Mouse (Mus musculus) embryonic facial prominence, embryonic 10.5 days (tissue): Measurements from ENCODE around the gene Fgfr4. TPM values are rescaled to one million over a fixed set of nuclear protein-coding genes. Genes with fewer than 3 reads are reported as not detected.

ENCODE experiments used
- DNase-seq: peaks from one replicate; pipeline ENCODE4 v3.0.0-alpha.2; 2017; ENCODE audit warnings: low spot score
- H3K27ac ChIP-seq: fragments of 300-500 bp; sonication (generic); replicated peaks from 2 replicates; pipeline ENCODE4 v1.5.1; 2016; ENCODE audit warnings: mild to moderate bottlenecking
- H3K27me3 ChIP-seq: fragments of 300-500 bp; sonication (generic); replicated peaks from 2 replicates; pipeline ENCODE4 v1.6.1; 2016; ENCODE audit warnings: low read depth, mild to moderate bottlenecking; ENCODE audit not compliant: poor library complexity, severe bottlenecking
- H3K36me3 ChIP-seq: fragments of 300-500 bp; sonication (generic); replicated peaks from 2 replicates; pipeline ENCODE4 v1.6.1; 2016; ENCODE audit warnings: mild to moderate bottlenecking, moderate library complexity
- H3K4me1 ChIP-seq: fragments of 300-500 bp; sonication (generic); 2 replicates; pipeline ENCODE4 v1.6.1; 2016
- H3K4me3 ChIP-seq: fragments of 300-500 bp; sonication (generic); 2 replicates; pipeline ENCODE4 v1.5.1; 2016; ENCODE audit warnings: mild to moderate bottlenecking, moderate library complexity
- H3K9me3 ChIP-seq: fragments of 300-500 bp; sonication (generic); 2 replicates; pipeline ENCODE4 v1.6.1; 2016; ENCODE audit warnings: mild to moderate bottlenecking
- WGBS: fragments of 180-500 bp; shearing (Covaris S2); methylation state at CpG from one replicate; pipeline ENCODE4 v1.1.7; 2016; 5-methylcytosine and 5-hydroxymethylcytosine counted together
- polyA plus RNA-seq: library from polyadenylated mRNA; unstranded; fragments of >200 nt; fragmentation: Nextera tagmentation; extraction: Ambion mirVana; gene quantifications from 2 replicates; pipeline ENCODE4 v1.2.1, GENCODE M21; 2016

Fgfr4 gene
- polyA plus RNA-seq, result 0.46 and 0.49 TPM in 2 replicates

GRCm38 (mm10) chr13:55152621-55153415 is at the start of gene Fgfr4:
Gene Fgfr4, plus strand, starts transcription at chr13:55152640.
- peaks cover 11% of the 10 kb centered on the region for H3K4me1 ChIP-seq
- H3K4me3 ChIP-seq, result peak within 1 kb of the TSS; percentile 59
- WGBS, result 1% methylated on average over 68 of the region's 68 CpGs
- H3K27me3 ChIP-seq, result peaks cover 56% of the 10 kb centered on the region
- H3K9me3 ChIP-seq, result no peaks in the 10 kb centered on the region
- H3K36me3 ChIP-seq, result no peaks in the 10 kb centered on the region
- DNase-seq, result peak; percentile 80
- 0 out of 2 replicates have a peak within 1 kb of the TSS, but pooled peaks have one; percentile 8 for H3K27ac ChIP-seq

DNA sequence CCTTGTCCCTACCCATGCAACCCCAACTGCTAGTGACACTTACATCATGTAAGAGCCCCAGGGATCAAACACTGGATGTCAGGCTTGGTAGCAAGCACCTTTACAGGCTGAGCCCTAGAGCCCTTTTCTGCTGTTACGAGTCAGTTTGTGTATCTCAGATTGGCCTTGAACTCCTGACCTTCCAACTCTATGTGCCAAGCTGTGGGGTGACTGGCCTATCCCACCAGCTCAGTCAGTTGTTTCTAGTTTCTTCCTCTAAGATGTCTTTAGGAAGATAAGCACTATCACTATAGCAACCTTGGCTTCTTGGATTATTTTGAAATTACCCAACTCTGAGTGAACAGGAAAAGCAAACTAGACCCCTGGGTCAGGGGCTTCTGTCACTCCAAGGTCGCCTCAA is 49.1 kb upstream of the Fgfr4 start:
- H3K9me3 ChIP-seq, result peaks cover 3% of the 10 kb centered on the region; the same call in 1 of the 2 replicates
- H3K36me3 ChIP-seq, result peaks cover 12% of the 10 kb centered on the region
- H3K27ac ChIP-seq, result no peak overlapping the region
- H3K27me3 ChIP-seq, result no peaks in the 10 kb centered on the region
- no peak for DNase-seq
- WGBS, result 74% methylated on average over 2 of the region's 2 CpGs
- H3K4me1 ChIP-seq, result peaks cover 26% of the 10 kb centered on the region
- H3K4me3 ChIP-seq, result no peak overlapping the region

- H3K4me1 ChIP-seq, result peaks cover 13% of the 10 kb centered on the region
- peak within 1 kb of the TSS; percentile 92 for H3K27ac ChIP-seq
- H3K9me3 ChIP-seq, result peaks cover 3% of the 10 kb centered on the region; the same call in 1 of the 2 replicates
- under 1% methylated on average over 65 of the region's 66 CpGs for WGBS
- peaks cover 25% of the 10 kb centered on the region for H3K36me3 ChIP-seq
- H3K27me3 ChIP-seq, result no peaks in the 10 kb centered on the region
- peak within 1 kb of the TSS; percentile 89 for H3K4me3 ChIP-seq
- DNase-seq, result peak; percentile 97
Measured at GRCm38 (mm10) chr13:55105045-55105952, 47.1 kb upstream of the Fgfr4 start, which contains the start of gene Zfp346. Gene Zfp346, plus strand, starts transcription at chr13:55105311.

- Histone ChIP-seq H3K36me3 (peaks cover 25% of the 10 kb centered on the region), H3K27me3 (no peaks in the 10 kb centered on the region), H3K9me3 (peaks cover 3% of the 10 kb centered on the region; the same call in 1 of the 2 replicates), H3K27ac (peak overlapping the region; percentile 92), H3K4me3 (peak overlapping the region; percentile 89), H3K4me1 (peaks cover 13% of the 10 kb centered on the region)
- WGBS, result 28% methylated on average over 8 of the region's 8 CpGs
- peak; percentile 13 for DNase-seq
Measured at GRCm38 (mm10) chr13:55105953-55106691, 46.3 kb upstream of the Fgfr4 start.

- no peak overlapping the region for H3K4me3 ChIP-seq
- H3K9me3 ChIP-seq, result no peaks in the 10 kb centered on the region
- peaks cover 13% of the 10 kb centered on the region for H3K4me1 ChIP-seq
- H3K27ac ChIP-seq, result no peak overlapping the region
- peaks cover 25% of the 10 kb centered on the region for H3K36me3 ChIP-seq
- no peaks in the 10 kb centered on the region for H3K27me3 ChIP-seq
- 91% methylated on average over 4 of the region's 4 CpGs for WGBS
- no peak for DNase-seq
Measured at GRCm38 (mm10) chr13:55107116-55107515, 45.3 kb upstream of the Fgfr4 start.

DNA sequence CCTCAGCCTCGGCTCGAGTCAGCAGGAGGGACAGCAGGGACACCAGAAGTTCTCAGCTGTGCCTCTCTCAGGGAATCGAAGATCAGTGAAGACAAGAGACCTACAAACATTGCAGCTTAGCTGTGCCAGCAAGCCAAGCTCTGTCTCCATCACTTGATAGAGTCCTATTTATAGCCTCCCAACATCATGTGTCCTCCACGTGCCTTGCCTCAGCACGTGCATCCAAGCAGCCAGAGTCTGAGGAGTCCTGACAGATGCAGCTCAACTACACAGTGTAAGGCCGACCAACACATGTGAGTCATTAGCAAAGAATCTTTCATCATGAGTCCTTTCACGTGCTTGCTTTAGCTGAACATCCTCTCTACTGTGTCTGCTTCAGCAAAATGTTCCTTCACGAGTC is 44.7 kb upstream of the Fgfr4 start:
- H3K27me3 ChIP-seq, result no peaks in the 10 kb centered on the region
- peaks cover 29% of the 10 kb centered on the region for H3K36me3 ChIP-seq
- no peak overlapping the region for H3K27ac ChIP-seq
- no peak overlapping the region for H3K4me3 ChIP-seq
- H3K4me1 ChIP-seq, result peaks cover 13% of the 10 kb centered on the region
- WGBS, result 80% methylated on average over 8 of the region's 8 CpGs
- no peaks in the 10 kb centered on the region for H3K9me3 ChIP-seq
- no peak for DNase-seq

- Histone ChIP-seq H3K27ac (no peak overlapping the region), H3K4me3 (no peak overlapping the region), H3K4me1 (no peaks in the 10 kb centered on the region), H3K9me3 (no peaks in the 10 kb centered on the region), H3K27me3 (no peaks in the 10 kb centered on the region), H3K36me3 (peaks cover 72% of the 10 kb centered on the region)
- WGBS, result 89% methylated on average over 6 of the region's 6 CpGs
- DNase-seq, result no peak
Measured at GRCm38 (mm10) chr13:55114375-55114774, 38.1 kb upstream of the Fgfr4 start.

GRCm38 (mm10) chr13:55124903-55125302 is 27.5 kb upstream of the Fgfr4 start:
- Histone ChIP-seq H3K4me3 (no peak overlapping the region), H3K4me1 (no peaks in the 10 kb centered on the region), H3K27ac (no peak overlapping the region), H3K9me3 (no peaks in the 10 kb centered on the region), H3K27me3 (no peaks in the 10 kb centered on the region), H3K36me3 (peaks cover 78% of the 10 kb centered on the region)
- WGBS, result 94% methylated on average over 6 of the region's 6 CpGs
- no peak for DNase-seq

DNA sequence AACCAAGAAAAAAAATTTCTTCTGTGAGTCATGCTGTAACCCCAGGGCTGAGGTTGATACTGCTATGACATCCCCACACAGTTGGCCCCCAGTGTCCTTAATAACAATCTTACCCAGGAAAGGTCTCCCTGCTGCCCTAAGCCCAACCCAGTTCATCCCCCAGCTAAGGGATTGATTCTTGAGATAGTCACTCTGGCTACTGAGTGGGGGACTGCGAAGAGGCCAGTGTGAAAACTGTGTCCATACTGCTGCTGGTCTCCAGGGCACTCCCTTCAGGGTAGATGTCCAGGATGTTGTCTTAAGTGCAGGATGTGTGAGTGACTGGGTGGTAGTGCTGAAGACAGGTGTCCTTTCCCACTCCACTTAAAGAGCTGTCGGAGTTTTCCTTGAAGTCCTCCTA is 19.0 kb upstream of the Fgfr4 start, which contains the start of gene Gm17617:
Gene Gm17617 (minus strand): TSS at position 101 of the 400 bp plus-strand sequence.
- H3K9me3 ChIP-seq, result no peaks in the 10 kb centered on the region
- 93% methylated on average over 2 of the region's 2 CpGs for WGBS
- no peak within 1 kb of the TSS for H3K4me3 ChIP-seq
- peaks cover 59% of the 10 kb centered on the region for H3K36me3 ChIP-seq
- H3K4me1 ChIP-seq, result peaks cover 9% of the 10 kb centered on the region; the same call in 1 of the 2 replicates
- H3K27ac ChIP-seq, result no peak within 1 kb of the TSS
- no peaks in the 10 kb centered on the region for H3K27me3 ChIP-seq
- no peak for DNase-seq

- 9% methylated on average over 5 of the region's 5 CpGs for WGBS
Measured at GRCm38 (mm10) chr13:55135382-55135781, 17.1 kb upstream of the Fgfr4 start.

DNA sequence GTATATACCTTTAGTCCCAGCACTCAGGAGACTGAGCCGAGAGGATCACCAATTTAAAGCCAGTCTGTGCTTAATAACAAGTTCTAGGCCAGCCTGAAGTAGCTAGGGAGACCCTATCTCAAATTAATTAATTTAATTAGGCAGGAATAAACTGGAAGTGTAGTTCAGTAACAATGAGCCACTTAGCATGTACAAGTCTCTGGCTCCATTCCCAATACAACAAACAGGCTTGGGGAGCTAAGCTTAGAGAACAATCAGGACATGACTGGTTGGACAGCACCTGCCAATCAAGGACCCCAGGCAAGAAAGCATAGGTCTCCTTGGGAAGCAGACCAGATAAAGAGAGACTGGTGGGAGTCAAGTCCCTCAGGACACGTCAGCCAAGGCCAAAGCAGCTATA is 12.2 kb upstream of the Fgfr4 start:
- H3K27ac ChIP-seq, result no peak overlapping the region
- no peaks in the 10 kb centered on the region for H3K36me3 ChIP-seq
- no peaks in the 10 kb centered on the region for H3K9me3 ChIP-seq
- H3K4me1 ChIP-seq, result peaks cover 6% of the 10 kb centered on the region; the same call in 1 of the 2 replicates
- no peak for DNase-seq
- no peaks in the 10 kb centered on the region for H3K27me3 ChIP-seq
- no peak overlapping the region for H3K4me3 ChIP-seq
- 76% methylated on average over 2 of the region's 2 CpGs for WGBS

More at GRCm38 (mm10) chr13:55135382-55135781, 17.1 kb upstream of the Fgfr4 start:
- DNase-seq, result peak; percentile 18
- Histone ChIP-seq H3K27me3 (no peaks in the 10 kb centered on the region), H3K36me3 (peaks cover 41% of the 10 kb centered on the region), H3K9me3 (no peaks in the 10 kb centered on the region), H3K4me1 (peaks cover 9% of the 10 kb centered on the region; the same call in 1 of the 2 replicates), H3K27ac (no peak overlapping the region), H3K4me3 (no peak overlapping the region)

DNA sequence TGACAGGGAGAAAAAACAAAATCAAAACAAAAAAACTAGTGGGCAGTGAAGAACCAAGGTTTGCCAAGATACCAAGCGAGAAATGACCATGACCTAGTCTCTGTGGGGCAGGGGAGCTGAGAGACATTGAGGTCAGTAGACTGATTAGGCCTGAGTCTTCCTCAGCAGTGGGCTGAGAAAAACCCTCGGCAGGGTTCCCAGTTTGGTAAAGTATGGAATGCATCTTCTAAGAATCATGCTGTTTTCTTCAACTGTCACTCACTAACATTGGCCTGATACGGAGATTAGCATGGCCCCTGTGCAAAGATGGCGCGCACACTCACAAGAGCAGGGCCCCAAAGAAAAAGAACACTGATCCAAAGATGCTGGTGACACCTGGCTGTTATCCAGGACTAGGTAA is 1.5 kb downstream of the Fgfr4 start:
- Histone ChIP-seq H3K9me3 (no peaks in the 10 kb centered on the region), H3K4me3 (no peak overlapping the region), H3K36me3 (no peaks in the 10 kb centered on the region), H3K4me1 (peaks cover 11% of the 10 kb centered on the region), H3K27ac (no peak overlapping the region), H3K27me3 (peaks cover 56% of the 10 kb centered on the region)
- no peak for DNase-seq
- 83% methylated on average over 5 of the region's 5 CpGs for WGBS
